ENCODE assay signal across 24 mouse cellular contexts in the genomic region with DNA sequence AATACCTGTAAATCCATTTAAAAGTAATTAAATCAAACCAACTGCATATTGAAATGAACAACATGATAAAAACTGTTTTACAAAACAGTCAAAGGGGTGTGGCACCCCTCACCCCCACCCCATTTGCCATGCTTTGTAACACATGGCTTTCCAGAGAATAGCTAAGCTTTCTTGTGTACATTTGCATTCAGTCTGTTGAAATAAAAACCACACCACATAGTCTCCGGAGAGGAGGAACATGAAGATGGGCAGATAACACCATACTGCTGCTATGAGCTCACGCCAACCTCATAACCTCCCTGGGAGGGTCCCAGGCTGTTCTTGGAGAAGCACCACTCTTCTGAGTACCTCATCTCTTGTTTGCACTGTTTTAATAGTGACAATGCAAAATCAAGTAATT.
"Had no signal": no experiment of that assay in that cellular context is flagged by ENCODE, and none has a peak within 500 bp of the region (broad histone marks: within the 10 kb centered on the region; RNA-seq: fewer than 3 reads in every experiment).

No protein-coding gene starts in this region.

- DNase-seq: gastrocnemius, postnatal 14 days; gastrocnemius, postnatal 36 days; heart, adult 18-20 months; heart, postnatal 10 days; heart, postnatal 36 days; kidney, adult 18-20 months; kidney, adult 8-10 months; kidney, postnatal 10 days; kidney, postnatal 25 days; kidney, postnatal 4 days; liver; liver, embryonic 13.5 days had no signal

- ATAC-seq: hindbrain, embryonic 16.5 days; inflammation-experienced regulatory T-cells, adult 6 months; intestine, embryonic 15.5 days; intestine, postnatal 0 days had no signal

- H3K27me3 ChIP-seq: heart, embryonic 12.5 days; intestine, embryonic 15.5 days; limb, embryonic 12.5 days; liver, embryonic 13.5 days; liver, embryonic 15.5 days had no signal

- H3K4me1 ChIP-seq: heart, embryonic 10.5 days; heart, embryonic 12.5 days; limb, embryonic 12.5 days; liver, embryonic 15.5 days had no signal

- H3K27ac ChIP-seq: heart, embryonic 10.5 days; hindbrain, embryonic 14.5 days; intestine, embryonic 15.5 days; layer of hippocampus, adult 2 months; left cerebral cortex, adult 2 months; limb, embryonic 10.5 days; limb, embryonic 12.5 days; liver, embryonic 13.5 days; liver, embryonic 15.5 days had no signal

- H3K4me3 ChIP-seq: heart, embryonic 10.5 days; heart, embryonic 12.5 days; intestine, embryonic 15.5 days; layer of hippocampus, adult 2 months; left cerebral cortex, adult 2 months; limb, embryonic 10.5 days; limb, embryonic 12.5 days; liver, embryonic 13.5 days; liver, embryonic 15.5 days had no signal
